Mouse (Mus musculus) regulatory T cell (primary cell): ENCODE results near the gene Rcor1.

Experiments used
- in situ Hi-C: fragments of 300-600 bp; cut with MboI, MseI; formaldehyde crosslinking; loops from one replicate; pipeline ENCODE4 v1.15.1; 2025; ENCODE audit warnings: high pct_unique_total_duplicates

Rcor1 gene

DNA sequence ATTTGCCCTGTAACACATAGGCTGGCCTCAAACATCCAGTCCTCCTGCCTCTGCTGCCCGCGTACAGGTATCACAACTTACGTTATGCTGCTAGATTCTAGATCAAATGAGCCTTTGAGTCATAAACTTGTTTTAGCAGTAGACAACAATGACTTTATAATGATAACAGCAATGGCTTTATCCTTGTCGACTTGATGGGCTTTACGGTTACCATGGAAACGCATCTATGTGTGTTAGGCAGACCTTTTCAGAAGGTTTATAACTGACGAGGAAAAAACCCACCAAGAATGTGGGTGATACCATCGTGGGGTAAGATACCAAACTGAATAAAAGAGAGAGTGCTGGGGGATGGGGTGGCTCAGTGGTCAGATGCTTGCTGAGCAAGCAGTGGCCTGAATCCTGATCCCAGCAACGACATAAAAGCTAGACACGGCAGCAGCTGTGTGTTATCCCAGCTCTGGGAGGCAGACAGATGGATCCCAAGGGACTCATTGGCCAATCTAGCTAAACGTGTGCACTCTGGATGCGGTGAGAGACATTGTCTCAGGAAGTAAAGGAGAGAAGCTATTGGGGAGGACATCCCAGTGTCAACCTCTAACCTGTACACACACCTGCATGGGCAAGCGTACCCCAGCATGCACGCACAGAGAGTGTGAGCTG lies 85.6 kb downstream of the Rcor1 start:
- in situ Hi-C loops, result no loop called here

DNA sequence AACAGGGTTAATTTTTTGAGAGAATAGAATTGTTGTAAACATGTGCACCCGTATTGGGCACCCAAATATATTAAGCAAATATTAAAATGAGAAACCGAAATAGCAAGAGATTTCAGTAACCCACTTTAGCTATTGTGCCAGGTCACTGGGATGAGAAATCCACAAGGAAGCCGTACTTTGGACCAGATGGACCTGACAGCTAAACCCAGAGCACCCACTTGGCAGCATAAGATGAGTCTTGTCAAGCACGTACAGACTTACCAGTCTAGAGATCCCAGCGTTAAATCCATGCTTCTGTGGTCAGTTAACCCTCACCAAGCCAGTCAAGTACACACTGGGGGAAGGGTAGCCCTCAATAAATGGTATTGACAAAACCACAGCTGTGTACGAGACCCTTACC lies 86.5 kb downstream of the Rcor1 start:
- in situ Hi-C loops, result no loop called here

DNA sequence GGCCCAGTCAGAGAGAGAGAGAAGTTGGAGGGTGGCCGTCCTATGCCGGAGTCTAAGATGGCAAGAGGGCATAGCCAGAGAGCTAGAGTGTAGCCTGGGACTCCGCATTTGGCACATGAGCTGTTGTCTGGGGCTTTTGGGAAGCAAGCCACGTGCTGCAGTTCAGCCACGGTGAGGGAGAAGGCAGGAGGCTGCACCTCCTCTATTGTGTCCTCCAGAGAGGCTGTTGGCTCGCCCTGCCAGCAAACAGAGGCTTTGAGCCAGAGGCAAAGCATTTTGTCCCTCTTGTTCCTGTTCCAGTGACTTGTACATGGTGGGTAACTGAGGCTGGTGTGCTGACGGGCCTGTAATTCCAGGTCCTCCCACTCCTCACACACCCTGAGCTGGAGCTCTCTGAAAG lies 95.0 kb downstream of the Rcor1 start:
- in situ Hi-C loops, result no loop called here

DNA sequence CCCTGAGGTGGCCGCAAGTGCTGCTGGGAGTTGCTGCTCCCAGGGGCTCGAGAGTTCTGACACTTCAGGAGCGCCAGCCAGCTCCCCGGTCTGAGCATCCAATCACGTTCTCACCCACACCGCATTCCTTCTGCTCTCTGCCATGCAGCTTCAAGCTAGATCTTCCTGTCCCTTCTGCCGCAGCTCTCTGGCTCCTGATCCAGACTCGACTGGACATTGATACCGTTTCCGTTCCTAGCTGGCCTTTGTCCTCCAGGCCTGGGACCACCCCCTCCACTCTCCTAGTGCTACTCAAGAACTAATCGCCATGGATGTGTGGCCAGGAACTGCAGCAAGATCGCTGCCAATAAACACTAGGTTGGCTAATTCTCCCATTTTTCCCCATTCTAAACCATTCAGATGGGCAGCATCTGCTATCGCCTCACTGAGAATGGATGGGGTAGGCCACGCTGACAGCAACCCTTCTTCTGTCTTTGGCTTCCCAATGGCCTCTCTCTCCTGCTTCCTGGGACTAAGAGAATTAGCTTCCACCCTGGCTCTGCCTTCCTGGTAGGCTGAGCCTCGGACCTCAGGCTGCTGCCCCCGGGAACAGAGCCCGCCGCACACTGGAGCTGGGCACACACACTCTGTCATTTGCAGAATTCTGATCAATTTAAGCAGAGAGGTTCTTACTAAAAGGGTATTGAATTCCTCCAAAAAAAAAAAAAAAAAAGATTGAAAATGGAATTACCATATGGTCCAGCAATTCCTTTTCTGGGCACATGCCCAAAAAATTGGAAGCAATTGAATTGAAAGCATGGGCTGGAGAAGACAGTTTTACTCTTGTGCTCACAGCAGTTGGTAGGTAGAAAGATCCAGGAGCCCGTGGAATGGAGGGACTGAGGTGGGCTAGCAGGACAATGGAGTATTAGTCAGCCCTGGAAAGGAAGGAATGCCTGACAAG lies 95.9 kb downstream of the Rcor1 start:
- in situ Hi-C loops, result no loop called here

DNA sequence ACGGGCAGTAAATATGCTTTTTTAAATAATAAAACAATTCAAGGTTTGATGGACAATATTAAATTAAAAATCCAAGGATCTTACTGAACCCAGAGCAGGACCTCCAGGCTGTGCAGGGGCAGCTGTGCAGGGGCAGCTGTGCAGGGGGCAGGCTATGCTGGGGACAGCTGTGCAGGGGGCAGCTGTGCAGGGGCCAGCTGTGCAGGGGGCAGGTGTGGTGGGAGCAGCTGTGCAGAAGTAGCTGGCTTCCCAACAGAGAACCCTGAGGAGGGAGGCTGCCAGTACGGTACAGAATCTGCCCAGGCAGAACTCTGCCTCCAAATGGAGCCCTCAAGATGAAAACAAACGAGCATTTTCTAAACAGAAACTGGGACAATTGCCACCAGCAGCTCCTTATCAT lies 96.8 kb downstream of the Rcor1 start:
- in situ Hi-C loops, result no loop called here

DNA sequence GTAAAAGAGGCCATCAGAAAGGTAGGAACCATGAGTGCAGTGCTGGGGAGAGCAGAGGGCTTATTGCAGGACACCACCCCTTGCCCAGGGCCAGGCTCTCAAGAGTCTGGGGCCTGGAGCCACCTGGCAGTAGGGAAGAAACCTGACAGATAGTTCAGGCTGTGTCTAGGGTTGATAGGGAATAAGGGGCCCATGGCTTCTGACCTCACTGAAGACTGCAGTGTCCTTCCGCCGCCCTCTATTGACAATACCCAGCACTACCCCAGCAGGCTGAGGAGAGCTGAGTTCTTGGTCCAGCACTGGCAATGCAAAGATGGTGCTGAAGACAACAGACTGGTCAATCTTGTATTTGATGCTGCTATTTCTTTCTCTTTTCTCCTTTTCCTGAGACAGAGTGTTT lies 97.9 kb downstream of the Rcor1 start:
- in situ Hi-C loops, result no loop called here

DNA sequence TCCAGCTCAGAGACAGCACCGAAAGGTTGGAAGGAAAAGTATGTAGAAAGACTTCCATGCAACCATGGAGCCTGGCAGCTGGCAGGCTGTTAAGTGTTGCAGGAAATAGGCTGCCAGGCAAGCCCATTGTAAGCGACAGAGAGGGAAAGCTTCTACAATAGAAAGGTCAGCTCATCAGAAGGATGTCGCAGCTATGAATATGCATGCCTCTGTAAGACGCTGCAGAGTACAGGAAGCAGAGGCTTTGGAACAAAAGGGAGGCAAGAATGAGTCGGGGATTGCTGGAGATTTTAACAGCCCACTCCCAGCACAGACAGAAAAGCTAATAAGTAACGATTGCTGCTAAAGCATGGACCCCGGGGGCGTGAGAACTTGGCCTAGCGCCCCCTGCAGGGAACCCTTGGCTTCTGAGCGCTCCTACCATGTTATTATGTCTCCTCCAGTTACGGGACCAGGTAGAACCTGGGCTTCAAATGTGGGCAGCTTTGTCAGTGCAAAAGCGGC lies 103.9 kb downstream of the Rcor1 start:
- in situ Hi-C loops, result no loop called here

DNA sequence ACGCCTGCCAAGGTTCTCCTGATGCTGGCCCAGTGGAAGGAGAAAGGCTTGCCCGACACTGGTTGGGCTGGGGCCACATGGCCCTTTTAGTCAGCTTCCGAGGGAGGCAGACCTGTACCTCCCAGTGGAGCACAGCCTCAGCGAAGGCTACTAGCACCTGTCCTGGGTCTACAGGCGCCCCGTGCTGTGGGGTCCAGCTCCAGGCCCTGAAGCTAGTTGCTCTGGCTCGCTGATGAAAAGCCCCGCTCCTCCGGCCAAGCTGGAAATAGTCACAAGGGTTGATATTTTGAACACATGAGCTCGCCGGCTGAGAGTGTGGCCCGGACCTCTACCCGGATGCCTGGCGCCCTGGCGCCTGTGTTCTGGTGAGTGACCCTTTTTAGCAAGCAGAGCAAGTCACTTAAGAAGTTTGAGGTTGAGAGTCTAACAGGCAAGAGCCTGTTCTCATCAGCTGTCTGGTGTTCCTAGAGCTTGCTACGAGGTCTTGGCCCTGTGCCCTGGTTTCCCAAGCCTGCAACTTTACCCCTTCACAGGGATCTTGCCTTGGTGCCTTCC lies 104.4 kb downstream of the Rcor1 start:
- in situ Hi-C loops, result no loop called here

DNA sequence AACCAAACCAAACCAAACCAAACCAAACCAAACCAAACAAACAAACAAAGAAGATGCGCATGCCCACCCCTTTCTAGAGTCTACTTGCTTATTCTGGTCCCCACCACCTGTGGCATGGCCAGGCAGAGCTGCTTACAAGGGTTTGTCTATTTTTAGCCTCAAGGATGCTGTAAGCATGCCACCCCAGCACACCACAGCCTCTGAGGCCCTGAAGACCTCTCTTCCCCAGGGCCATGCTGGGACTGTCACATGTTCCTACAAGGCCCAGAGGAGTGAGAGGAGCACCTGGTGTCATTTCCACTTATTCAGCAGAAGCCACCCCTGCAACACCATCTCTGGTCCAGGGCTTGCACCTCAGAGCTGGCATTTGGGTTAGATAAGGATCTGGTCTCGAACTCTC lies 105.4 kb downstream of the Rcor1 start:
- in situ Hi-C loops, result no loop called here

DNA sequence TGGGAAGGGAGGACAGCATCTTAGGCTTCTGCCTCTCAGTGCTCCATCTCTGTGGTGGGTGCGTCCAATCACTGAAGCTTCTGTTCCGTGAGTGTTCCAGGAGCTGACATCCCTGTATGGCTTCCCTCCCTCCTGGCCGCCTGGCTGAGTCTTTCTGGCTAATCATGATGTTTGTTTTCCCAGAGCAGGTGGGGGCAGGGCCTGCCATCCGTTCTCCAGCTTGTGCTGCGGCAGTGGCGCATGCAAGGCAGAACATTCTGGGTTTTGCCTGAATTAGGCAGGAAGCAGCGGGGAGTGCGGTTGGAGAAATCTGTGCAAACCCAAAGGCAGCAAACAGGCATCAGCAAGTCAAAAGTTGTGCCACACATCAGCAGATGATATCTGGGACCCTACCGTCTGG lies 106.1 kb downstream of the Rcor1 start:
- in situ Hi-C loops, result no loop called here

DNA sequence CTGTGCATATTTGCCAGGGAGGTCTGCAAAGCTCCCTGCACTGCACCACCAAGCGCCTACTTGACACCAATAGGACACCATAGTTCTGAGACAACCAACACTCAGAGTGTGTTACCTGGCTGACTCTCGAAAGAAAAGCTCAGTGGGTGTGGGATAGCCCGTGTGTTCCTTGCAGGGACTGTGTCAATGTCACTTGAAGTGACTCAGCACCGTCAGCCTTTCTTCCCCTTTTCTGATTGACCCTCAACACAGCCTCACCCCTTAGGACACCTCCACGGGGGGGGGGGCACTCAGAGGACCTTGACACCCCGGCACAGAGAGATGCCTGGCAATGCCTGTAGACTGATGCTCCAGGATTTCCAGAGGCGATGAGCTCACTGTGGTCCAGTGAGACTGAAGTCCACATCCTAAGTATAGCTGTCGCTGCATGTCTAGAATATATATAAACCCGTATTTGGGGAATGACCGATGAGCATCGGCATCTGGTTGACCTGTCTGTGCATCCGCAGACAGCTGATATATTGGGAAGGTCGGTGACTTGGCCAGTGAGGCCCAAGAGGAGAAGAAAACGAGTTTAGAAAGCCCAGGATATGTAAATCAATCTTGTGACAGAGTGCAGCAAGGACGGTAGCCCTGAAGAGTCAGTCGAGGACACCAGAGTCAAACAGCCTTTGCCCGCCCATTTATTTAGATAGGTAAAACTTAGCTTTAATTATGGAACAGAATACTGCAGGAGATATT lies 110.5 kb downstream of the Rcor1 start:
- in situ Hi-C loops, result no loop called here

DNA sequence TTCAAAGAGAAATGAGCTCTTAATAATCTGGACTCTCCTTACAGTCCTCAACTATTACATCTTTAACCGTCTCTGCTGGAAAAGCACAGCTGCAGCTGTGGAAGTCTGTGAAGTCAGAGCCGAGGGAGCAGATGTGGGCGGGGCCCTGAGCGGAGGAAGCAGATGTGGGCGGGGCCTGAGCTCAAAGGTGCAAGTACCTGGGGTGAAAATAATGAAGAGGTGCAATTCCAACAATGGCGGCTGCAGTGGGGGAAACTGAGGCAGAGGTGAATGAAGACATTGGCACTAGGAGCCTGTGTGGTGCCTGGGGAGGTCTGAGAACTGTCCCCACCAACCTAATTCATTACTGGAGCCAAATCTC lies 111.1 kb downstream of the Rcor1 start:
- in situ Hi-C loops, result no loop called here

DNA sequence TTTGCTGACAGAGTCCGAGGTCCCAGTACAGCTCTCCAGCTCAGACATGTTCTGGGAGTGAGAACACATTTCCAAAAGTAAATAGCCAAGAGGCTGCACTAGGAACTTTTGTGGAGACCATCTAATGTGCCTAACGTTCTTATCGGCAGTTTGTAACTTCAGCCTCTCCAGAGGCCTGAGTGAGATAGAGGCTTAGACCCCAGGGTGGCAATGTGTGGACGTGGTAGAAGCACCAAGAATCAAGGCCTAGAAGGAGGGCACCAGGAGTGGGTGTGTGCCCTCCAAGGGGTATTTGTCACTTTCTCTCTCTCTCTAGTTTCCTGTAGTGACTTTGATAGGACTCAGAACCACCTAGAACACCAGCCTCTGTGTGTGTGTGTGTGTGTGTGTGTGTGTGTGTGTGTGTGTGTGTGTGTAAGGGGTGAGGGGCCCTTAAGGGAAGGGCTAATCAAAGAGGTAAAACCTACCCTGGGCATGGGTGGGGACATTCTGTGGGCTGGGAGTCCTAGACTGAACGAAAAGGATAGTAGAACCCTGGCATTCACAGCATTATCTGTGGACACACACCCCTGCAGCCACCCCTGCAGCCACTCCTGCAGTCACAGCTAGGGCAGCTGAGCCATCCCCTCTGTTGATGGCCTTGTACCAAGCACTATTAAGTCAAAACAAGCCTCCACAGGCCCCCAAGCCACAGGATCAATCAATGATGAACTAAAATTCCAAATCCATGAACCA lies 112.4 kb downstream of the Rcor1 start:
- in situ Hi-C loops, result no loop called here

DNA sequence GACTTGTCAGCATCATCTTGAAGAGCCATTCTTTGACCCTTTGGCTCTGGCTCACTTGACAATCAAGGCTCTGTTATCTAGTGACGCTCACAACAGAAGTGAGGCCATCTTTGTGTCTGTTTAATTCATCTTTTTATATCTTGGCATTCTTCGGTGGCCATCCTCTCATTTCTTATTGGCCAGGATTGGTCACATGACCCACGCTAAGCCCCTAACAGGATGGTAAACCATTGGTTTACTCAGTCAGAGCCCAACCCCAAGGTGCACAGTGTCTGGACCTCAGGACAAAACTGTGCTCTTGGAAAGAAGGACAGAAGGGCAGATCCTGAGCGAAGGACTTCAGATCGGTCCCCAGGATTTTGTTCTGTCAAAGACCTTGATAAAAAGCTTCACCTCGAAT lies 113.4 kb downstream of the Rcor1 start:
- in situ Hi-C loops, result no loop called here

DNA sequence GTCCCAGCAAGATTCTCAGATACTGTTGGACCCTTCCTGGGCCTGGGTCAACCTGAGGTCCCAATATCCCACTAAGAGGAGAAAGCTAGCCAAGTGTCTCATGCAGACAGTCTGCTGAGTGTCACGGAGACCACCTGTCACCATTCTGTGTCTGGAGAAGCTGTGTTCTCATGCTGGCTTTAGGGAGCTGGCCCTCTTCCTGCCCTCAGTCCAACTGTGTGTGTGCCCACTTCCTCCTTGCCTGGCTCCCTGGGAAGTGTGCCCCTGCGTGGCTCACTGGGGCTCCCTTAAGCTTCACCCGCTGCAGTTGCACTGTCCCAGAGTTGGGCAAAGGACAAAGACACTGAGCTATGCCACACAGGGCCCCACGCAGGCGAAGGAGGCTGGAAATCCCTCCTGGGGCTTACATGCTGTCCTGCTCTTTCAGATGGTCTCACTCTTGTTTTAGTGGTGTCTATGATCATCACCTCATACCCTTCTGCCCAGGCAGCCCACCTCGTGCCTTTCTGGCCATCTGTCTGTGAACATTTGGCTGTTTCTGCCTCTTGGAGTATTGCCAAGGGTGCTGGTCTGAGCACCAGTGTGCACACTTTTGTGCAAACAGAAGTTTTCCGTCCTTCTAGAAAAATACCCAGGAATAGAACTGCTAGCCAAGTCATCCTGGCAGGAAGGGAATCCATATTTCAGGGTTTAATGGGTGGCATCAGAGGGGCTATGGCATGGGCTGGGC lies 114.0 kb downstream of the Rcor1 start:
- in situ Hi-C loops, result no loop called here

DNA sequence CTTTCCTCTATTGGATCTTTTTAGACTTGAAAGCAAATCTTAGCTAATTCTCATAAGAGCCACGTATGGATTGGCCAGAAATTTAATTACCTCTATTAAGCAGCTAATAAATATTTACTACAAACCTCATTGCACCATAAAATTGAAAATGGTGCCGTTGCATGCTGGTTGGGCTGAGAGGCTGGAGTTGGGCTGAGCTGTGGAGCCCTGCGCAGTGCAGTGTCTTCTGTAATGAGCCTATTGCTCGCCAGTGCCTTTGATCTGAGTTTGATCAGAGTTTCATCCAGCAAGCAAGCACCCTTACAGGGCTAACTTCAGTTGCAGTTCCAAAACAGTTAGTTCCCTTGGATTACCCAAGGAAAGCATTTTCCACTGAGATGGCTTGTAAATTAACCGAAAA lies 114.8 kb downstream of the Rcor1 start:
- in situ Hi-C loops, result no loop called here

DNA sequence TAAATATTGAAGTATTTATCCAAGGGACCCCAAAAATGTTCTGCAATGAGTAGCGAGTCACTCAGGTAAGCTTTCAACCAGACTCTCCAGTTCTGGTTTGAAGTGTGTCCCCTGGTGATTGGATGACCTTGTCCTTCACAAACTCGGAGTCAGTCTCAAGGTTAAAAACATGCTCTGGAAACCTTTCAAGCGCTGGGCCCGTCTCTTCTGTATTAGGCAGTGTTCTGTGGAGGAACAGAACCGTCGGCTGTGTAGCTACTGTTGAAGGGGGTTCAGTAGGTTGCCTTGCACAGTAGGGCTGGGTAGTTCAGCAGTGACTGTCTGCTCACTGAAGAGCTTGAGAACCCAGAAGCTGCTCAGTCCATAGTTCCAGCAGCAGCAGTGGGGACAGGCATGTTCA lies 115.5 kb downstream of the Rcor1 start:
- in situ Hi-C loops, result no loop called here

DNA sequence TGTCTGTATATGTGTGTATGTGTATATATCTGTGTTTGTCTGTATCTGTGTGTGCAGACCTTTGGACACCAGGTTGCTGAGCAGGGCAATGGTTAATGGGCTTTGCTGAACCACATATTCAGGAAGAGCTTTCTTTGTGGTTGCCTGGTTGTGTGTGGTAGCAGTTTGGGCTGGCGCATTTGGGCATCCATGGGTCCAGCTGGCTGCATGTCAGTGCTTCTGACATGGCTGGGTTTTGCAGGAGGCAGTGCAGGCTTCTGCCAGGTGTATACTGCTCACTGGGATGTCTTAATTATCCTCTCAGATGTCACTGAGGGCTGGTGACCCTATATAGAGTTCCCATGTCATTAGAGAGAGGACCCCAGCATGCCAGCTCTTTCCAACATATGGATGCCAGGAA lies 116.6 kb downstream of the Rcor1 start:
- in situ Hi-C loops, result no loop called here

DNA sequence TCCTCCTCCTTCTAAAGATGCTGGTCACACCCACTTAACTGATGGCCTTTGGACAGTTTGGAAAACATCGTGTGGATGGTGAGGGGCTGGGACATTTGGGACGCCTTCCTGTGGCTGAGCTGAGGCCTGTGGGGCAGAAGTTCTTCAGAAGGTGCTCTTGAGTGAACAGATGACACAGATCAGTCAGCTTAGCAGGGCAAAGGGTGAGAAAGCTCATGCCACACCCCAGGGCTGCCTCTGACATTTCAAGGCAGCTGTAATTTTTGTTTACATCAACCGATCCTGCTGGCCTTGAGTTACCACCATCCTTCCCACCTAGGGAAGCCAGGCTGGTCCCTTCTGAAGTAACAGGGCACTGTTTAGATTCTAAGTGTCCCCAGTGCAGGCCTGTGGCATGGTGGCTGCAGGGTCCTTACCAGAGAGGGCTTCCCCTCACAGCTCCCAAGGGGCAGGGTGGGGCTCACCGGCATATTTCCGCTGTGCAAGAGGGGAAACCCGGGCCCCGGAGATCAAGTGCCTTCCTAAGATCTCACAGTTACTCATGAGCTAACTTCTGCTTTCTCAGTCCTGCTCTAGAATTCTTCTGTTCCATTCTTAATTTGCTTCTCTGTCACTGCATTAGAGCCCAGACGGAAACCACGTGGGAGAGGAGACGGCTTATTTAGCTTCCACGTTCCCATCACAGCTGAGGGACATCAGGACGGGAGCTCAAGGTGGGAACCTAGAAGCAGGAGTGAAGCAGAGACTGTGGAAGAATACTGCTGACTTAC lies 120.7 kb downstream of the Rcor1 start:
- in situ Hi-C loops, result no loop called here

DNA sequence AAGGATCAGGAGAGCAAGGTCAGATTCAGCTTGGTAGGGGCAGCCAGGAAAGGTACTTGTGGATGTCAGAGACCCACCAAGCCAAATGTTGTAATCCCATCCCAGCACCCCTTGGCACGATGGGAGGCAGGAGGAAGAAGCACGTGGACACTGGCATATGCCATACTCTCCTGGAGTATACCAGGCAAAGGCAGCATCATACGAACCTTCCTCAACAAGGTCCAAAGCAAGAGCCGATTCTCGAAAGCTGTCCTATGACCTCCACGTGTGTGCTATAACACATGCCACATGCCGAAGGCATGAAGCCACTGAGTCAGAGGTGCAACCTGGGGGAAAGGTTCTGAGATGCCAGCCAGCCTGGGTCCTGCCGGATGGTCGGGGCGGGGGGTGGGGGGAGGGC lies 121.7 kb downstream of the Rcor1 start:
- in situ Hi-C loops, result no loop called here
